Mouse (Mus musculus): Measurements from ENCODE around the gene Vps37c.

GRCm38 (mm10) chr19:10691121-10691520 lies 2.6 kb downstream of the Vps37c start:
- TF ChIP-seq POLR2A (IDR thresholded peaks at IDR 0.05; ENCODE audit: insufficient read length, low read depth) (no peak), POLR2AphosphoS2 (IDR thresholded peaks at IDR 0.05; ENCODE audit: insufficient read length, low read depth) (no peak), SRF (IDR thresholded peaks at IDR 0.05; ENCODE audit: control insufficient read depth, insufficient read length, low read depth) (no peak), USF1 (IDR thresholded peaks at IDR 0.05; ENCODE audit: low read depth) (no peak), MAX (IDR thresholded peaks at IDR 0.05; ENCODE audit: low read depth) (no peak), TCF12 (IDR thresholded peaks at IDR 0.05; ENCODE audit: insufficient read depth, poor library complexity, severe bottlenecking) (no peak), MYOG (IDR thresholded peaks at IDR 0.05; ENCODE audit: control insufficient read depth in 1 of 3, insufficient read depth in 1 of 3, insufficient read length in 2 of 3, low read depth in 2 of 3) (no peak), TCF3 (IDR thresholded peaks at IDR 0.05; ENCODE audit: insufficient read length, low read depth) (no peak)
